Mouse (Mus musculus): Measurements from ENCODE around the gene Rab5if. TPM values are rescaled to one million over a fixed set of nuclear protein-coding genes. Genes with fewer than 3 reads are reported as not detected.
"Not testable (repeated sequence)": the region's sequence is repeated elsewhere in the genome, so short reads cannot be mapped to it uniquely, and the experiment has no call there.

The Rab5if gene
- 197 and 198 TPM in 2 replicates for polyA plus RNA-seq (2016; fragmentation: Nextera tagmentation; extraction: Ambion mirVana)

DNA sequence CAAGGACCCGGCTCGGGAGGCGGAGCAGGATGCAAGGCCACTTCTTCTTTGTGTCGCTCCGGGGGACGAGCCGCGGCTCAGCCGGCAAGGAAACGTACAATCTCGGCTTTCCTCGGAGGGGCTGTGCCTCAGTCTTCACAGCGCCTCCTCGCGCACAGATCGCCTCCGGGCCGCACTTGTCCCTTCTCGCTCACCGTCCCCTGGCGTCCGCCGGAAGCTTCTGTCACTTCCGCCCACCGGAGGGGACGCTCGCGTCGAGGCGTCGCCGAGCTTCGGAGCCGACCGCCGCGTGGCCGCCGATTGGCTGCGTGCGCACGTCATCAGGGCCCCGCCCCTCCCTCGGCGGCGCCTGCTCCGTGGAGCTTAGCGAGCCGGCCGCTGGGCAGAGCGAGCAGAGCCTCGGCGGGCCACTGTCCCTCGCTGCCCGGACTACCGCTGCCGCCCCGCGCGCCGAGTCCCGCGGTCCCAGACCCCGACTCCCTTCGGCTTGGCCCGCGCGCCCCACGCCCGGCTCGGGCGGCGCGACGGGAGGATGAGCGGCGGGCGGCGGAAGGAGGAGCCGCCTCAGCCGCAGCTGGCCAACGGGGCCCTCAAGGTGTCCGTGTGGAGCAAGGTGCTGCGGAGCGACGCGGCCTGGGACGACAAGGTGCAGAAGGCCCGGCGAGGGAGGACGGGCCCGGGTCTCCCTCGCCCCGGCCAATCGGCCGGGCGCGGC, at the start of gene Rab5if:
Gene Rab5if (plus strand): TSS at position 357 of the 715 bp plus-strand sequence.
- Histone ChIP-seq H3K27ac (peak within 1 kb of the TSS; percentile 94), H3K9me3 (no peaks in the 10 kb centered on the region), H3K36me3 (peaks cover 38% of the 10 kb centered on the region), H3K4me3 (peak within 1 kb of the TSS; percentile 98), H3K27me3 (ENCODE audit: insufficient read depth, poor library complexity, severe bottlenecking) (no peaks in the 10 kb centered on the region), H3K4me1 (peaks cover 20% of the 10 kb centered on the region; the same call in 1 of the 2 replicates)
- DNase-seq (ENCODE audit: low spot score): peak; percentile 97
- WGBS: under 1% methylated on average over 96 of the region's 98 CpGs

- Histone ChIP-seq H3K4me3 (no peak overlapping the region), H3K27ac (peak overlapping the region; percentile 54), H3K36me3 (no peaks in the 10 kb centered on the region), H3K9me3 (no peaks in the 10 kb centered on the region), H3K4me1 (peaks cover 28% of the 10 kb centered on the region), H3K27me3 (ENCODE audit: insufficient read depth, poor library complexity, severe bottlenecking) (no peaks in the 10 kb centered on the region)
- 34% methylated on average over 8 of the region's 8 CpGs for WGBS
- DNase-seq (ENCODE audit: low spot score): no peak
Measured at GRCm38 (mm10) chr2:156814344-156814801, 48.6 kb upstream of the Rab5if start.

GRCm38 (mm10) chr2:156814893-156815292, 48.0 kb upstream of the Rab5if start:
- peak overlapping the region; percentile 54 for H3K27ac ChIP-seq
- H3K4me1 ChIP-seq: peaks cover 23% of the 10 kb centered on the region
- no peaks in the 10 kb centered on the region for H3K9me3 ChIP-seq
- 30% methylated on average over 5 of the region's 5 CpGs for WGBS
- no peak overlapping the region for H3K4me3 ChIP-seq
- no peak for DNase-seq (ENCODE audit: low spot score)
- no peaks in the 10 kb centered on the region for H3K36me3 ChIP-seq
- H3K27me3 ChIP-seq (ENCODE audit: insufficient read depth, poor library complexity, severe bottlenecking): no peaks in the 10 kb centered on the region

GRCm38 (mm10) chr2:156815412-156815811, 47.5 kb upstream of the Rab5if start:
- Histone ChIP-seq H3K4me1 (peaks cover 19% of the 10 kb centered on the region), H3K27ac (peak overlapping the region; percentile 54; the same call in 1 of the 2 replicates), H3K9me3 (no peaks in the 10 kb centered on the region), H3K36me3 (no peaks in the 10 kb centered on the region), H3K4me3 (no peak overlapping the region), H3K27me3 (ENCODE audit: insufficient read depth, poor library complexity, severe bottlenecking) (no peaks in the 10 kb centered on the region)
- no peak for DNase-seq (ENCODE audit: low spot score)
- 61% methylated on average over 3 of the region's 3 CpGs for WGBS

DNA sequence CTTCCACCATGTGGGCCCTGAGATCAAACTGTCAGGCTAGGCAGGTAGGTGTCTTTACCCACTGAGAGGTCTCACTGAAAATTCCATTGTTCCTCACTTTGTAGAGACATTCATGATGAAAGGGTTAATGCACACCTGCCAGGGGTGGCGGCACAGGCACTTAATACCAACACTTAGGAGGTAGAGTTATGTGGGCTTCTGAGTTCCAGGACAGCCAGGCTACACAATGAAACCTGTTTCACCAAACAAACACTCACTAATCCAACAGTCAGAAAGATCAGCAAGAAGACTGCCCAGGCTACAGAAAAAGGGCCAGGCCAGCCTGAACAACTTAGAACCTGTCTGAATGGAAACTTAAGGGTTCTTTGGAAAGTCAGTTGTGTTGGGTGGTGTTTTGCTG, 46.8 kb upstream of the Rab5if start:
- no peak for DNase-seq (ENCODE audit: low spot score)
- no peak overlapping the region for H3K27ac ChIP-seq
- WGBS: 65% methylated on average over 1 of the region's 1 CpGs
- H3K9me3 ChIP-seq: no peaks in the 10 kb centered on the region
- no peaks in the 10 kb centered on the region for H3K27me3 ChIP-seq (ENCODE audit: insufficient read depth, poor library complexity, severe bottlenecking)
- no peak overlapping the region for H3K4me3 ChIP-seq
- peaks cover 19% of the 10 kb centered on the region for H3K4me1 ChIP-seq
- H3K36me3 ChIP-seq: no peaks in the 10 kb centered on the region

- DNase-seq (ENCODE audit: low spot score); H3K4me1 ChIP-seq; H3K4me3 ChIP-seq; H3K27me3 ChIP-seq (ENCODE audit: insufficient read depth, poor library complexity, severe bottlenecking); H3K9me3 ChIP-seq; H3K27ac ChIP-seq: not testable (repeated sequence)
- 86% methylated on average over 6 of the region's 6 CpGs for WGBS
- peaks cover 20% of the 10 kb centered on the region for H3K36me3 ChIP-seq
Measured at GRCm38 (mm10) chr2:156825128-156825527, 37.8 kb upstream of the Rab5if start.

- H3K27me3 ChIP-seq (ENCODE audit: insufficient read depth, poor library complexity, severe bottlenecking): no peaks in the 10 kb centered on the region
- no peak for DNase-seq (ENCODE audit: low spot score)
- peaks cover 84% of the 10 kb centered on the region for H3K36me3 ChIP-seq
- H3K4me3 ChIP-seq: no peak overlapping the region
- H3K4me1 ChIP-seq: peaks cover 15% of the 10 kb centered on the region; the same call in 1 of the 2 replicates
- no peak overlapping the region for H3K27ac ChIP-seq
- peaks cover 16% of the 10 kb centered on the region for H3K9me3 ChIP-seq
- 95% methylated on average over 11 of the region's 11 CpGs for WGBS
Measured at GRCm38 (mm10) chr2:156834336-156834735, 28.6 kb upstream of the Rab5if start.

- H3K27ac ChIP-seq: peak overlapping the region; percentile 93
- peak overlapping the region; percentile 78 for H3K4me3 ChIP-seq
- 60% methylated on average over 6 of the region's 6 CpGs for WGBS
- no peak for DNase-seq (ENCODE audit: low spot score)
- peaks cover 43% of the 10 kb centered on the region for H3K4me1 ChIP-seq
- peaks cover 40% of the 10 kb centered on the region for H3K36me3 ChIP-seq
- H3K9me3 ChIP-seq: no peaks in the 10 kb centered on the region
- no peaks in the 10 kb centered on the region for H3K27me3 ChIP-seq (ENCODE audit: insufficient read depth, poor library complexity, severe bottlenecking)
Measured at GRCm38 (mm10) chr2:156838839-156839238, 24.1 kb upstream of the Rab5if start.

- WGBS: 1% methylated on average over 61 of the region's 61 CpGs
- Histone ChIP-seq H3K4me3 (peak within 1 kb of the TSS; percentile 78), H3K36me3 (peaks cover 40% of the 10 kb centered on the region), H3K27ac (peak within 1 kb of the TSS; percentile 93), H3K27me3 (ENCODE audit: insufficient read depth, poor library complexity, severe bottlenecking) (no peaks in the 10 kb centered on the region), H3K4me1 (peaks cover 50% of the 10 kb centered on the region), H3K9me3 (no peaks in the 10 kb centered on the region)
- DNase-seq (ENCODE audit: low spot score): peak; percentile 98
Measured at GRCm38 (mm10) chr2:156839319-156840191, 23.4 kb upstream of the Rab5if start, which contains the start of gene Tgif2. Tgif2 (plus strand) TSS chr2:156840007.

GRCm38 (mm10) chr2:156840301-156841027, 22.5 kb upstream of the Rab5if start:
- under 1% methylated on average over 67 of the region's 79 CpGs for WGBS
- Histone ChIP-seq H3K27ac (peak overlapping the region; percentile 93), H3K4me1 (peaks cover 58% of the 10 kb centered on the region), H3K9me3 (no peaks in the 10 kb centered on the region), H3K36me3 (peaks cover 40% of the 10 kb centered on the region), H3K27me3 (ENCODE audit: insufficient read depth, poor library complexity, severe bottlenecking) (no peaks in the 10 kb centered on the region), H3K4me3 (peak overlapping the region; percentile 78)
- DNase-seq (ENCODE audit: low spot score): peak; percentile 80

DNA sequence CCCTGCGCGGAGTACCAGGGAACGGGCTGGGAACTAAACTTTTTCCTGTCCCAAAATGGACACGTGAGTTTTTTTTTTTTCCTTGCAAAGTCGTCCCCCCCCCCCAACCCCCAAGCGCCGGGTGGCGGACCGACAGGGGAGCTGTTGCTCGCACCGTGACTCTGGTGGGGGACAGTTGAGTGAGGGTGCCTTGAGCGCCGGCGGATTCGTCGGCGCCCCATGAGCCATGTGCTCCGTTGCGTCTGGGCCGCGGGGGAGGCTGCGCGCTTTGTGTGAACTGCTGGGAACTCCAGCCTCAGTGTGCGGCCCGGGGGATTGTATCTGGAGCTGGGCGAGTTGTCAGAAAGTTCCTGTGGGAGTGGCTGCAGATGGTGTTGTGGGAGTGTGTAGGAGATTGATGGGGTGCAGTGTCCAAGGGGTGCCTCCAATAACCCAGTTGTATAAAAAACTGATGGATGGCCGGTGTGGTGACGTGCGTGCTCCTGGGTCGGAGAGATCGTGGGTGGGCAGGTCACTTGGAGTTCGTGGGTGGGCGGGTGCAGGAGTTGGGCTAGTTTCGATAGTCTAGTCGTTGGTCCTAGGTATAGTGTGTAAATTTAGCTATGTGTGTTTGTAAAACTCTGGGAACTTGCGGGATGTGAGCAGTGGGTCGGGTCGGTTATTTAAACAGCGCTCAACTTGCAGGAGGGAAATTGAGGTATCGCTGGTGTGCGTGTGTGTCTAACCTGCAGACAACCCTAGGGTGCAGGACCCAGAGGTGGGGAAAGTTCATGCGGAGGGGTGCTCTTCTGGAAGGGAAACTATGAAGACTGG, 21.7 kb upstream of the Rab5if start:
- under 1% methylated on average over 40 of the region's 42 CpGs for WGBS
- Histone ChIP-seq H3K9me3 (no peaks in the 10 kb centered on the region), H3K4me1 (peaks cover 58% of the 10 kb centered on the region), H3K27me3 (ENCODE audit: insufficient read depth, poor library complexity, severe bottlenecking) (no peaks in the 10 kb centered on the region), H3K27ac (peak overlapping the region; percentile 93), H3K4me3 (peak overlapping the region; percentile 78), H3K36me3 (peaks cover 40% of the 10 kb centered on the region)
- peak; percentile 87 for DNase-seq (ENCODE audit: low spot score)
